Mouse (Mus musculus): ENCODE results near the gene Gpr25. TPM values are rescaled to one million over a fixed set of nuclear protein-coding genes. Genes with fewer than 3 reads are reported as not detected.

Gpr25 gene
- polyA plus RNA-seq (2015; fragmentation: Illumina TruSeq; extraction: RNeasy Lipid Tissue Mini Kit (QIAGEN cat#74804); ENCODE audit: low read depth, low replicate concordance) = 2.1 TPM

GRCm38 (mm10) chr1:136260635-136261238, at the start of gene Gpr25:
TSS of gene Gpr25 (minus strand) at chr1:136260873.

GRCm38 (mm10) chr1:136233892-136234594, 26.6 kb downstream of the Gpr25 start, which contains the start of gene Inava:
TSS of gene Inava (minus strand) at chr1:136234264.

GRCm38 (mm10) chr1:136212803-136213202, 47.9 kb downstream of the Gpr25 start, which contains the start of gene Mroh3:
TSS of gene Mroh3 (minus strand) at chr1:136212828.

Other genes with a start within 250 kb of the Gpr25 start
- gene Ascl5, start 210.1 kb downstream of the Gpr25 start, polyA plus RNA-seq (2015; fragmentation: Illumina TruSeq; extraction: RNeasy Lipid Tissue Mini Kit (QIAGEN cat#74804); ENCODE audit: low read depth, low replicate concordance) = not detected
- 1.8 TPM for gene Cacna1s, start 208.1 kb downstream of the Gpr25 start, polyA plus RNA-seq (2015; fragmentation: Illumina TruSeq; extraction: RNeasy Lipid Tissue Mini Kit (QIAGEN cat#74804); ENCODE audit: low read depth, low replicate concordance)
- gene Kif21b, start 129.5 kb downstream of the Gpr25 start, polyA plus RNA-seq (2015; fragmentation: Illumina TruSeq; extraction: RNeasy Lipid Tissue Mini Kit (QIAGEN cat#74804); ENCODE audit: low read depth, low replicate concordance) = 24.9 TPM
- gene Mroh3, start 48.0 kb downstream of the Gpr25 start, polyA plus RNA-seq (2015; fragmentation: Illumina TruSeq; extraction: RNeasy Lipid Tissue Mini Kit (QIAGEN cat#74804); ENCODE audit: low read depth, low replicate concordance) = 0.31 TPM
- gene Inava, start 26.6 kb downstream of the Gpr25 start, polyA plus RNA-seq (2015; fragmentation: Illumina TruSeq; extraction: RNeasy Lipid Tissue Mini Kit (QIAGEN cat#74804); ENCODE audit: low read depth, low replicate concordance) = 1.3 TPM
- 75.1 TPM for gene Camsap2, start 85.2 kb upstream of the Gpr25 start, polyA plus RNA-seq (2015; fragmentation: Illumina TruSeq; extraction: RNeasy Lipid Tissue Mini Kit (QIAGEN cat#74804); ENCODE audit: low read depth, low replicate concordance)
- gene Ddx59, start 154.4 kb upstream of the Gpr25 start, polyA plus RNA-seq (2015; fragmentation: Illumina TruSeq; extraction: RNeasy Lipid Tissue Mini Kit (QIAGEN cat#74804); ENCODE audit: low read depth, low replicate concordance) = 8.6 TPM
- gene Kif14, start 205.5 kb upstream of the Gpr25 start, polyA plus RNA-seq (2015; fragmentation: Illumina TruSeq; extraction: RNeasy Lipid Tissue Mini Kit (QIAGEN cat#74804); ENCODE audit: low read depth, low replicate concordance) = not detected

Data from brain, adult 10 weeks (tissue).